Mouse (Mus musculus) bone marrow, adult 2 months (tissue): Measurements from ENCODE around the gene Carnmt1. TPM values are rescaled to one million over a fixed set of nuclear protein-coding genes. Genes with fewer than 3 reads are reported as not detected.

Experiments used
- H3K27ac ChIP-seq: fragments of 200-500 bp; 2 replicates; pipeline ENCODE4 v1.5.1; 2012; ENCODE audit warnings: low read depth, mild to moderate bottlenecking, control low read depth, inconsistent platforms, low read length; ENCODE audit not compliant: control insufficient read depth, poor library complexity, insufficient read depth
- H3K4me1 ChIP-seq: fragments of 200-500 bp; 2 replicates; pipeline ENCODE4 v1.6.1; 2011; ENCODE audit warnings: low read length; ENCODE audit not compliant: control insufficient read depth, insufficient read depth
- H3K4me3 ChIP-seq: fragments of 200-500 bp; replicated peaks from 2 replicates; pipeline ENCODE3; 2011; ENCODE audit warnings: mild to moderate bottlenecking, low read depth, low read length, control low read depth; ENCODE audit not compliant: control insufficient read depth
- CTCF ChIP-seq: fragments of 200-500 bp; IDR thresholded peaks from 2 replicates; pipeline ENCODE4 v1.5.1; 2011; ENCODE audit warnings: low read length, control low read depth; ENCODE audit not compliant: control insufficient read depth, insufficient read depth
- POLR2A ChIP-seq: fragments of 200-500 bp; IDR thresholded peaks from 2 replicates; pipeline ENCODE4 v1.6.1; 2011; ENCODE audit warnings: low read depth, mild to moderate bottlenecking, control low read depth, low read length, borderline replicate concordance; ENCODE audit not compliant: control insufficient read depth
- WGBS: fragments of 180-500 bp; shearing (Covaris S2); methylation state at CpG from one replicate; pipeline ENCODE4 v1.1.7; 2018; 5-methylcytosine and 5-hydroxymethylcytosine counted together
- polyA plus RNA-seq: library from polyadenylated mRNA; stranded (reverse); fragments of >200 nt; gene quantifications from 2 replicates; pipeline ENCODE4 v1.2.4, GENCODE M21; 2011; ENCODE audit warnings: low replicate concordance; ENCODE audit not compliant: missing spikeins, insufficient read depth, insufficient read length

Gene Carnmt1
- polyA plus RNA-seq, 1 experiment: 9.8 TPM

DNA sequence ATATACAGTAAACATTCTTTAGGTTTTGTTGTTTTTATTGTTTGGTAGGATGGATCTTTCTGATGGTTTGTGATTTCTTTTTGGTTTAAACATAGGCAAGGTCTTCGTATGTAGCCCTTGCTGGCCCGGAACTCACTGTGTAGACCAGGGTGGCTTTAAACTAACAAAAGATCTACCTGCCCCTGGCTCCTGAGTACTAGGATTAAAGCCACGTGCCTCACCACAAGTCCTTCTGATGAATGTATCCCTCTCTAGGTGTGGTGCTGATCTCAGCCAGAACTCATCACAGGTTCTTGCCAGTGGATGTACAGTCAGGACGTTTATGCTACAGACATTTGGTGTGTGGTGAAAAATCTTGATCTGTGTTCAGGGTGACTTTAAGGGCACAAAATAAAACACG, 32.6 kb upstream of the Carnmt1 start:
- Histone ChIP-seq H3K4me1 (no peaks in the 10 kb centered on the region), H3K4me3 (no peak overlapping the region), H3K27ac (no peak overlapping the region)
- 87% methylated on average over 5 of the region's 5 CpGs for WGBS
- TF ChIP-seq POLR2A (no peak), CTCF (no peak)

- H3K4me3 ChIP-seq: no peak overlapping the region
- TF ChIP-seq CTCF: no peak
- no peak for TF ChIP-seq POLR2A
- WGBS: 32% methylated on average over 5 of the region's 5 CpGs
- H3K27ac ChIP-seq: no peak overlapping the region
- no peaks in the 10 kb centered on the region for H3K4me1 ChIP-seq
These were observed 31.6 kb upstream of the Carnmt1 start for GRCm38 (mm10) chr19:18638949-18639348.

DNA sequence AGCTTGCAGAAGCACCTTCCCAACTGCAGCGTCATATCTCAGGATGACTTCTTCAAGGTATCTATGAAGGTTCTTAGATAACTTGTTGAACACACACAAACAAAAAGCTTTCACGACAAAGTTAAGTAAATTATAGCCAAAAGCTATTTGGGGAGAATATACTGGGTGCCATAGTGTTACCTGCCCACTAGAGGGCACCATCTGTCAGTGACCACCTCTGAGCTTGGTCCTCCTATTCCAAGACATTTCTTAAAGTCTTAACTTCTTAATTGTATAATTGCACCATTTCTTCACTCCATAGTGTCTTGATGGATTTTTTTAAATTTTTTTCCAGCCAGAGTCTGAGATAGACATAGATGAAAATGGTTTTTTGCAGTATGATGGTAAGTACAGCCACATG, 31.0 kb upstream of the Carnmt1 start:
- no peak overlapping the region for H3K27ac ChIP-seq
- no peak overlapping the region for H3K4me3 ChIP-seq
- WGBS: 49% methylated on average over 2 of the region's 2 CpGs
- H3K4me1 ChIP-seq: no peaks in the 10 kb centered on the region
- TF ChIP-seq POLR2A: no peak
- peak; percentile 50 for TF ChIP-seq CTCF

DNA sequence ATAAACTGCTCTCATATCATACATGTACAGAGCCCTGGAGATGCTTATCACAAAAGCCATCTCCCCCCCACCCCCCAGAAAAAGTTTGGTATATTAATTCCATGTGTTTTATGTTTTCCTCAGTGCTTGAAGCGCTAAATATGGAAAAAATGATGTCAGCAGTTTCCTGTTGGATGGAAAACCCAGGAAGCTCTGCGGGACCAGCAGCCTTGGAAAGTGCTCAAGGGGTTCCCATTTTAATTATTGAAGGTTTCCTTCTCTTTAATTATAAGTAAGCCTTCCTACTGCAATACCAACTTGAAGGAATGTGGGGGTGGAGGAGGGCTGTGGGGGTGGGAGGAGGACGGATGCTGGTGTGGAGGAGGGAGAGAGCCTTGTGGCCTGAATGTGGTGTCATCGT, 29.6 kb upstream of the Carnmt1 start:
- no peak overlapping the region for H3K4me3 ChIP-seq
- 87% methylated on average over 4 of the region's 4 CpGs for WGBS
- TF ChIP-seq CTCF (no peak), POLR2A (no peak)

DNA sequence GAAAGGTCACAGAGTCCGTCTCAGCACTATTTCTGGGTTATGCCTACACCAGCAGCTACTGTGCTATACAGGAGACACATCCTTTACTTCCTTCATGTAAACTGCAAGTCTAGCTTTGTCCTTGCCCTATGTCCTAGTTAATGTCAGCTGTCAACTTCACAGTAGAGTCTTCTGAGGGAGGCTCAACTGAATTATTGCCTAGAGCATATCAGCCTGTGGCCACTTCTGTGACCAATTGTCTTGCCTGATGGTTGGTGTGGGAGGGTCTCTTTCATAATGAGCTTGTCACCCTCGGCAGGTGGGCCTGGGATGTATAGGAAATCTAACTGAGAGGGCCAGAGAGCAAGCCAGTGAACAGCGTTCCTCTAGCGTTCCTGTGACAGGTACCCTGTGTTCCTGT, 27.2 kb upstream of the Carnmt1 start:
- Histone ChIP-seq H3K27ac (no peak overlapping the region), H3K4me3 (no peak overlapping the region), H3K4me1 (no peaks in the 10 kb centered on the region; the same call in 1 of the 2 replicates)
- 84% methylated on average over 4 of the region's 4 CpGs for WGBS
- TF ChIP-seq POLR2A (no peak), CTCF (no peak)

More for the DNA sequence above, 29.6 kb upstream of the Carnmt1 start:
- no peak overlapping the region for H3K27ac ChIP-seq
- no peaks in the 10 kb centered on the region; the same call in 1 of the 2 replicates for H3K4me1 ChIP-seq

GRCm38 (mm10) chr19:18644084-18644483, 26.5 kb upstream of the Carnmt1 start:
- no peak for TF ChIP-seq CTCF
- TF ChIP-seq POLR2A: no peak
- WGBS: 62% methylated on average over 6 of the region's 6 CpGs
- no peak overlapping the region for H3K4me3 ChIP-seq
- H3K27ac ChIP-seq: no peak overlapping the region
- no peaks in the 10 kb centered on the region; the same call in 1 of the 2 replicates for H3K4me1 ChIP-seq

DNA sequence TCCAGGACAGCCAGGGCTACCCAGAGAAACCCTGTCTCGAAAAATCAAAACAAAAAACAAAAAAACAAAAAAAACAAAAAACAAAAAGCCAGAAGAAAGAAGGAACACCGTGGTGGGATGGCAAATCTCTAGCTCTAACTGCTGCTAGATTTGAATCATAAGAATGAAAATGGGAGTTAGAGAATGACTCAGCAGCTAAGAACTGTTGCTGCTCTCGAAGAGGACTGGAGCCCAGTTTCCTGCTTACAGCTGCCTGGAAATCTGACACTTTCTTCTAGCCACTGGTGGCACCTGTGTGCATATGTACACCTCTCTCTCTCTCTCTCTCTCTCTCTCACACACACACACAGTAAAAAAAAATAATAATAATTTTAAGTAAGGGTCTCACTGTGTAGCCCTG, 24.2 kb upstream of the Carnmt1 start:
- H3K4me3 ChIP-seq: no peak overlapping the region
- TF ChIP-seq POLR2A (no peak), CTCF (no peak)
- H3K4me1 ChIP-seq: no peaks in the 10 kb centered on the region; the same call in 1 of the 2 replicates
- WGBS: 19% methylated on average over 3 of the region's 3 CpGs
- no peak overlapping the region; the same call in 1 of the 2 replicates for H3K27ac ChIP-seq

- no peaks in the 10 kb centered on the region; the same call in 1 of the 2 replicates for H3K4me1 ChIP-seq
- H3K4me3 ChIP-seq: no peak overlapping the region
- 25% methylated on average over 5 of the region's 5 CpGs for WGBS
- H3K27ac ChIP-seq: peak overlapping the region; percentile 35; the same call in 1 of the 2 replicates
- TF ChIP-seq CTCF: no peak
- TF ChIP-seq POLR2A: no peak
These were observed 23.6 kb upstream of the Carnmt1 start for GRCm38 (mm10) chr19:18646853-18647420.

- no peak overlapping the region for H3K27ac ChIP-seq
- H3K4me1 ChIP-seq: no peaks in the 10 kb centered on the region; the same call in 1 of the 2 replicates
- no peak overlapping the region for H3K4me3 ChIP-seq
- 79% methylated on average over 9 of the region's 9 CpGs for WGBS
- TF ChIP-seq CTCF: no peak
- TF ChIP-seq POLR2A: no peak
These were observed 22.6 kb upstream of the Carnmt1 start for GRCm38 (mm10) chr19:18647775-18648557.
